Mouse (Mus musculus) kidney, embryonic 14.5 days (tissue): Measurements from ENCODE around the gene Opn3. TPM values are rescaled to one million over a fixed set of nuclear protein-coding genes. Genes with fewer than 3 reads are reported as not detected.

ENCODE experiments used
- ATAC-seq: fragments of 200-750 bp; cut with Nextera tagmentation; 2 replicates; pipeline ENCODE4 v1.8.0; 2017; ENCODE audit warnings: moderate number of reproducible peaks, mild to moderate bottlenecking, moderate TSS enrichment, moderate library complexity; ENCODE audit not compliant: low FRiP score, low TSS enrichment
- H3K27ac ChIP-seq: fragments of 300-500 bp; sonication (generic); 2 replicates; pipeline ENCODE4 v1.5.1; 2014; ENCODE audit warnings: low read depth, mild to moderate bottlenecking, low read length, moderate library complexity, mixed read lengths
- H3K27me3 ChIP-seq: fragments of 300-500 bp; sonication (generic); 2 replicates; pipeline ENCODE4 v1.6.1; 2014; ENCODE audit warnings: mild to moderate bottlenecking, low read length; ENCODE audit not compliant: control insufficient read depth, insufficient read depth
- H3K36me3 ChIP-seq: fragments of 300-500 bp; sonication (generic); 2 replicates; pipeline ENCODE4 v1.6.1; 2014; ENCODE audit warnings: low read length, mixed read lengths; ENCODE audit not compliant: control insufficient read depth, insufficient read depth
- H3K4me1 ChIP-seq: fragments of 300-500 bp; sonication (generic); 2 replicates; pipeline ENCODE4 v1.6.1; 2014; ENCODE audit warnings: low read length, mixed read lengths; ENCODE audit not compliant: control insufficient read depth, insufficient read depth
- H3K4me2 ChIP-seq: fragments of 300-500 bp; sonication (generic); replicated peaks from 2 replicates; pipeline ENCODE4 v1.6.1; 2014; ENCODE audit warnings: low read depth, mild to moderate bottlenecking, low read length
- H3K4me3 ChIP-seq: fragments of 300-500 bp; sonication (generic); 2 replicates; pipeline ENCODE4 v1.5.1; 2014; ENCODE audit warnings: mild to moderate bottlenecking, low read length
- H3K9ac ChIP-seq: fragments of 300-500 bp; sonication (generic); 2 replicates; pipeline ENCODE4 v1.6.1; 2014; ENCODE audit warnings: low read depth, mild to moderate bottlenecking, low read length, moderate library complexity
- H3K9me3 ChIP-seq: fragments of 300-500 bp; sonication (generic); 2 replicates; pipeline ENCODE4 v1.6.1; 2016; ENCODE audit warnings: low read length; ENCODE audit not compliant: control insufficient read depth
- WGBS: fragments of 180-500 bp; shearing (Covaris S2); extraction: QIAGEN DNeasy Blood & Tissue Kit; methylation state at CpG from one replicate; pipeline ENCODE4 v1.1.7; 2014; 5-methylcytosine and 5-hydroxymethylcytosine counted together
- polyA plus RNA-seq: library from polyadenylated mRNA; unstranded; fragments of >200 nt; fragmentation: Nextera tagmentation; extraction: Ambion mirVana; gene quantifications from 2 replicates; pipeline ENCODE4 v1.2.1, GENCODE M21; 2014

The Opn3 gene
- polyA plus RNA-seq, 1 experiment from 2014 or later: 8.6 TPM

GRCm38 (mm10) chr1:175637677-175638076, 54.9 kb downstream of the Opn3 start:
- H3K9ac ChIP-seq: no peak overlapping the region
- H3K27me3 ChIP-seq: no peaks in the 10 kb centered on the region
- H3K4me3 ChIP-seq: no peak overlapping the region
- H3K27ac ChIP-seq: no peak overlapping the region
- H3K9me3 ChIP-seq: no peaks in the 10 kb centered on the region
- no peak for ATAC-seq
- no peaks in the 10 kb centered on the region for H3K4me1 ChIP-seq
- no peaks in the 10 kb centered on the region for H3K36me3 ChIP-seq
- H3K4me2 ChIP-seq: no peak overlapping the region
- 81% methylated on average over 7 of the region's 7 CpGs for WGBS

- WGBS: 96% methylated on average over 14 of the region's 14 CpGs
- ATAC-seq: no peak
- Histone ChIP-seq H3K9ac (no peak overlapping the region), H3K27me3 (no peaks in the 10 kb centered on the region), H3K4me2 (no peak overlapping the region), H3K4me3 (no peak overlapping the region), H3K9me3 (no peaks in the 10 kb centered on the region), H3K4me1 (no peaks in the 10 kb centered on the region), H3K36me3 (no peaks in the 10 kb centered on the region), H3K27ac (no peak overlapping the region)
Observed at GRCm38 (mm10) chr1:175632470-175632869, 60.1 kb downstream of the Opn3 start.

- H3K4me3 ChIP-seq: no peak overlapping the region
- H3K27me3 ChIP-seq: no peaks in the 10 kb centered on the region
- H3K27ac ChIP-seq: no peak overlapping the region
- no peaks in the 10 kb centered on the region for H3K9me3 ChIP-seq
- H3K36me3 ChIP-seq: no peaks in the 10 kb centered on the region
- no peaks in the 10 kb centered on the region for H3K4me1 ChIP-seq
- no peak for ATAC-seq
- H3K9ac ChIP-seq: no peak overlapping the region
- H3K4me2 ChIP-seq: no peak overlapping the region
- WGBS: 82% methylated on average over 10 of the region's 10 CpGs
Observed at GRCm38 (mm10) chr1:175631721-175632221, 60.8 kb downstream of the Opn3 start.

GRCm38 (mm10) chr1:175631080-175631479, 61.5 kb downstream of the Opn3 start:
- Histone ChIP-seq H3K4me1 (no peaks in the 10 kb centered on the region), H3K9ac (no peak overlapping the region), H3K27me3 (no peaks in the 10 kb centered on the region), H3K36me3 (no peaks in the 10 kb centered on the region), H3K27ac (no peak overlapping the region), H3K4me2 (no peak overlapping the region), H3K4me3 (no peak overlapping the region), H3K9me3 (no peaks in the 10 kb centered on the region)
- WGBS: 87% methylated on average over 3 of the region's 3 CpGs
- no peak for ATAC-seq

- H3K4me1 ChIP-seq: no peaks in the 10 kb centered on the region
- no peaks in the 10 kb centered on the region for H3K27me3 ChIP-seq
- no peak overlapping the region for H3K9ac ChIP-seq
- H3K36me3 ChIP-seq: no peaks in the 10 kb centered on the region
- H3K4me2 ChIP-seq: no peak overlapping the region
- no peak overlapping the region for H3K27ac ChIP-seq
- H3K4me3 ChIP-seq: no peak overlapping the region
- 76% methylated on average over 5 of the region's 5 CpGs for WGBS
- no peak for ATAC-seq
- no peaks in the 10 kb centered on the region for H3K9me3 ChIP-seq
Observed at GRCm38 (mm10) chr1:175630345-175630744, 62.2 kb downstream of the Opn3 start.

- H3K9ac ChIP-seq: no peak overlapping the region
- 86% methylated on average over 6 of the region's 6 CpGs for WGBS
- no peak for ATAC-seq
Observed at GRCm38 (mm10) chr1:175629248-175629647, 63.3 kb downstream of the Opn3 start.

GRCm38 (mm10) chr1:175625990-175626692, 66.4 kb downstream of the Opn3 start:
- H3K36me3 ChIP-seq: 0 out of 2 replicates have a peak, but pooled peaks cover 2% of the 10 kb centered on the region

More at GRCm38 (mm10) chr1:175629248-175629647, 63.3 kb downstream of the Opn3 start:
- Histone ChIP-seq H3K36me3 (no peaks in the 10 kb centered on the region), H3K27ac (no peak overlapping the region), H3K4me3 (no peak overlapping the region), H3K9me3 (no peaks in the 10 kb centered on the region), H3K4me2 (no peak overlapping the region), H3K27me3 (no peaks in the 10 kb centered on the region), H3K4me1 (peaks cover 5% of the 10 kb centered on the region; the same call in 1 of the 2 replicates)

GRCm38 (mm10) chr1:175625257-175625879, 67.2 kb downstream of the Opn3 start, which contains the start of gene Fh1:
TSS of gene Fh1 (minus strand) at chr1:175625635.
- Histone ChIP-seq H3K4me3 (peak within 1 kb of the TSS; percentile 84), H3K27me3 (no peaks in the 10 kb centered on the region), H3K27ac (peak within 1 kb of the TSS; percentile 79), H3K36me3 (0 out of 2 replicates have a peak, but pooled peaks cover 2% of the 10 kb centered on the region), H3K9me3 (no peaks in the 10 kb centered on the region), H3K4me2 (peak within 1 kb of the TSS; percentile 77), H3K4me1 (peaks cover 7% of the 10 kb centered on the region; the same call in 1 of the 2 replicates), H3K9ac (peak within 1 kb of the TSS; percentile 91)
- WGBS: under 1% methylated on average over 58 of the region's 58 CpGs
- ATAC-seq: peak; percentile 100

More at GRCm38 (mm10) chr1:175625990-175626692, 66.4 kb downstream of the Opn3 start:
- no peaks in the 10 kb centered on the region for H3K9me3 ChIP-seq
- H3K27ac ChIP-seq: no peak overlapping the region
- H3K4me2 ChIP-seq: peak overlapping the region; percentile 48
- peaks cover 7% of the 10 kb centered on the region; the same call in 1 of the 2 replicates for H3K4me1 ChIP-seq
- ATAC-seq: peak; percentile 37; the same call in 1 of the 2 replicates
- H3K4me3 ChIP-seq: peak overlapping the region; percentile 84
- H3K27me3 ChIP-seq: no peaks in the 10 kb centered on the region
- 82% methylated on average over 1 of the region's 1 CpGs for WGBS
- H3K9ac ChIP-seq: no peak overlapping the region

- no peak overlapping the region for H3K4me3 ChIP-seq
- 91% methylated on average over 6 of the region's 6 CpGs for WGBS
- H3K4me1 ChIP-seq: peaks cover 7% of the 10 kb centered on the region; the same call in 1 of the 2 replicates
- H3K36me3 ChIP-seq: peaks cover 3% of the 10 kb centered on the region; the same call in 1 of the 2 replicates
- H3K9ac ChIP-seq: no peak overlapping the region
- H3K9me3 ChIP-seq: no peaks in the 10 kb centered on the region
- no peak overlapping the region for H3K27ac ChIP-seq
- ATAC-seq: no peak
- H3K27me3 ChIP-seq: no peaks in the 10 kb centered on the region
- no peak overlapping the region for H3K4me2 ChIP-seq
Observed at GRCm38 (mm10) chr1:175623656-175624055, 68.9 kb downstream of the Opn3 start.
